Mouse (Mus musculus): ENCODE measurements around the gene Nms. TPM values are rescaled to one million over a fixed set of nuclear protein-coding genes. Genes with fewer than 3 reads are reported as not detected.

Gene Nms
- polyA plus RNA-seq (2015; fragmentation: Nextera tagmentation; extraction: Ambion mirVana): not detected in 2 replicates

DNA sequence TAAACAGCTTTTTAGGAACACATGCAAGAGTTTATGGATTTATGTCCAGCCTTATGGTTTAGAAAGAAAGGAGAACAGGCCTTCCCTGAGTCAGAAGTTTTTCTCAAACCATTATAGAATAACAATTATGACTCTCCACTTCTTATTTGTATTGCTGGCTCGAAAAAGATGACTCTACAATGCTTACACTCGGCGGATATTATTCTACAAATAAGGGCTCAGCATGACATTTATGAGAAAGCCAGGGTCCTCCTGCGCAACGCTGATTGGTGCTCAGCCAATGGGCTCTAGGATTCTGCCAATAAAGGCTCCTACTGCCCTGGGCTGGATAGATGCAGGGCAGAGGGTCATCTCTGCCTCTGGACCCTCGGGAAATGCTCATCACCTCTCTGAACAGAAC, at the start of gene Nms:
Gene Nms (plus strand): TSS at position 301 of the 400 bp plus-strand sequence.
- Histone ChIP-seq H3K4me1 (replicated peaks) (no peaks in the 10 kb centered on the region), H3K9ac (no peak within 1 kb of the TSS), H3K27ac (no peak within 1 kb of the TSS), H3K4me3 (no peak within 1 kb of the TSS), H3K27me3 (no peaks in the 10 kb centered on the region), H3K9me3 (replicated peaks) (no peaks in the 10 kb centered on the region), H3K4me2 (no peak within 1 kb of the TSS), H3K36me3 (no peaks in the 10 kb centered on the region)
- WGBS: 72% methylated on average over 6 of the region's 6 CpGs
- no peak for ATAC-seq (replicated peaks; ENCODE audit: insufficient number of reproducible peaks, insufficient read depth, low FRiP score, low read depth)

DNA sequence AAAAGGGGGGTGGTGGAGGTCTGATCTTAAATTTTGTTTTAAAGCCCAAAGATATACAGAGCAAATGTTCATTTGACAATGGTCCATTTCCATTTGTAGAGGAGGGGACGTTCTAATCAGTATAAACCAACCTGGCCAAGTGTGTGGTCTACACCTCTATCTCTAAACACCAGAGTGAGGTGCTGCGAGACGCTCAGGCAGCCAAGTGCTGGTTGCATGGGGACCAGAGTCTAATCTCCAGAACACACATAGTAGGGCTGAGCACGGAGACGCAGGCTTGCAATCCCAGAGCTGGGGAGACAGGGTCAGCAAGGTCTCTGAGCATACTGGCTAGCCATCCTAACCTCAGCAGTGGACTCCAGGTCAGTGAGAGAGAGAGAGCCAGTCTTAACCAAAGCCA, 47.5 kb upstream of the Nms start:
- no peak overlapping the region for H3K4me2 ChIP-seq
- no peak overlapping the region for H3K9ac ChIP-seq
- no peaks in the 10 kb centered on the region for H3K9me3 ChIP-seq (replicated peaks)
- H3K27ac ChIP-seq: no peak overlapping the region
- no peaks in the 10 kb centered on the region for H3K36me3 ChIP-seq
- H3K27me3 ChIP-seq: 0 out of 2 replicates have a peak, but pooled peaks cover 2% of the 10 kb centered on the region
- ATAC-seq (replicated peaks; ENCODE audit: insufficient number of reproducible peaks, insufficient read depth, low FRiP score, low read depth): no peak
- 0 out of 2 replicates have a peak, but pooled peaks cover 2% of the 10 kb centered on the region for H3K4me1 ChIP-seq (replicated peaks)
- WGBS: 85% methylated on average over 5 of the region's 5 CpGs
- H3K4me3 ChIP-seq: no peak overlapping the region

DNA sequence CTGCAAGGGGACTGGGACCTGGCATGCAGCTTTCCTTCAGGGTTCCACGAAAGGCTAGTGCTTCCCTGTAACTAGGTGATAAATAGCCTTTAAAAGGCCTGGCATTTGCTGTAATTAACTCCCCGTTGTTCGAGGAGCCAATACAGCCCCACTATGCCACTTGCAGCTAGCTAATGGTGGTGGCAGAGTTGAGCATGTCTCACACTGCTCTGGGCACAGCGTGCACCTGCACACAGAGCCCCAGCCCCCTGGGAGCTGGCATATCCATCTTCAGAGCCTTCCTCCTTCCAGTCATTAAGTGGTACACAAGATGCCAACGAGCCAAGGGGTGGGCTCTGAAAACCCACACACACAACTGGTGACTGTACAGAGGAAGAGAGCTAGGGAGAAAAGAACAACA, 45.9 kb upstream of the Nms start:
- no peak overlapping the region for H3K27ac ChIP-seq
- no peak overlapping the region for H3K4me3 ChIP-seq
- H3K9me3 ChIP-seq (replicated peaks): no peaks in the 10 kb centered on the region
- H3K36me3 ChIP-seq: no peaks in the 10 kb centered on the region
- no peak for ATAC-seq (replicated peaks; ENCODE audit: insufficient number of reproducible peaks, insufficient read depth, low FRiP score, low read depth)
- H3K9ac ChIP-seq: no peak overlapping the region
- no peak overlapping the region for H3K4me2 ChIP-seq
- H3K27me3 ChIP-seq: peaks cover 12% of the 10 kb centered on the region; the same call in 1 of the 2 replicates
- H3K4me1 ChIP-seq (replicated peaks): no peaks in the 10 kb centered on the region
- WGBS: 51% methylated on average over 5 of the region's 5 CpGs

DNA sequence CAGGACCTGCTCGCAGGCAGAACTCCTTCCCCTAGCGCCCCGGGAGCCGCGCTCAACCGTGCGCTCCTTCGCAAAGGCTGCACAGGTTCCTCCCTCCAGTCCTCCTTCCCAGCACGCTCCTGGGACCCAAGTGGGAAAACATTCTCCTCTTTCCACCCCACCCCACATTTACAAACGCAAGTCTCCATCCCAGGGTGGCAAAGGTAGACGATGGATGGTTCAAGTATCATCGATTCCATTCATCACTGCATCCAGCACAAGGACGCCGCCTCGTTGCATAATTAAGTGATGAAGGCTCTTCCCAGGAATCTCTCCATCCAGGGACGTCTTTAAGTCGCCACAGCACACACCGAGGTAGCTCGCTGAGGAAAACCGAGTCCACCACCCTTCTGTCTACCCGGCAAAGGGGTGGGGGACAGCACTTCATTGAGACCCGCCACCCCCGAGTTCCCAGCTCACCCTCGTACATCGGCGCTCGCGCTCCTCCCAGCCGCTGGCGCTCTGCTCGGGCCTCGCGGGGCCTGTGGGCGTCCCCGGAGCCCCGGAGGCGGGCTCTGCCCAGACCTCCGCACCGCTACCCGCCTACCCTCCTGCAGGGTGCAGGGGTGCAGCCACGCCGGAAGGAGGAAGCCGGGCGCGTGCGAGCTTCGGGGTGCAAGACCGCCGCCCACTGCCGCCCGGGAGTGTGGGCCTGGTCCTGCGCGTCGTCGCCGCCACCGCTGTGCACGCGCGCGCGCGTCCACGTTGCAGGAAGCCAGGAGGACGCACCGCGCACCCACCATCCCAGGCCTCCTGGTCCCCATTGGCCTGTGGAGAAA, 41.3 kb upstream of the Nms start, which contains the start of gene Chst10:
Gene Chst10 (minus strand): TSS at position 731 of the 818 bp plus-strand sequence.
- H3K4me2 ChIP-seq: peak within 1 kb of the TSS; percentile 88
- no peaks in the 10 kb centered on the region for H3K36me3 ChIP-seq
- peak within 1 kb of the TSS; percentile 67 for H3K4me3 ChIP-seq
- H3K4me1 ChIP-seq (replicated peaks): no peaks in the 10 kb centered on the region
- no peak within 1 kb of the TSS for H3K27ac ChIP-seq
- no peaks in the 10 kb centered on the region for H3K9me3 ChIP-seq (replicated peaks)
- H3K27me3 ChIP-seq: peaks cover 12% of the 10 kb centered on the region; the same call in 1 of the 2 replicates
- peak; percentile 88 for ATAC-seq (replicated peaks; ENCODE audit: insufficient number of reproducible peaks, insufficient read depth, low FRiP score, low read depth)
- WGBS: under 1% methylated on average over 64 of the region's 67 CpGs
- peak within 1 kb of the TSS; percentile 53 for H3K9ac ChIP-seq

DNA sequence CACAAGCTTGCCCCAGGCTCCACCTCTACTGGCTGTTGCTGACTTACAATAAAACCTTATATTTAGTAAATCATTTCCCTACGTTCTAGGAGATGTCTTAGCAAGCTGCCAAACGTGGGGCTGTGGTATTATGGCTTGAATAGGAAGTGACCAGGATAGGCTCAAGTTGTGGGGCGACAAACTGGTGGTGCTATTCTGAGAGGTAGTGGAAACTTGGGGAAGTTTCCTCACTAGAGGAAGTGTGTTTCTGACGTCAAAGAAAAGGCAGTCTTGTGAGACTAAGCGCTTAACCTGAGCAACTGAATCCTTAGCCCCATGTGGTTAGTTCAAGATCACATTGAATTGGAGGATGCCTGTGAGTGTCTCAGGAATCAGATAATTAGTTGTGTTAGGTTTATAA, 36.4 kb upstream of the Nms start:
- H3K4me1 ChIP-seq (replicated peaks): no peaks in the 10 kb centered on the region
- no peaks in the 10 kb centered on the region for H3K27me3 ChIP-seq
- no peak overlapping the region for H3K4me3 ChIP-seq
- H3K9ac ChIP-seq: no peak overlapping the region
- 57% methylated on average over 5 of the region's 5 CpGs for WGBS
- H3K36me3 ChIP-seq: no peaks in the 10 kb centered on the region
- no peak overlapping the region for H3K27ac ChIP-seq
- no peak for ATAC-seq (replicated peaks; ENCODE audit: insufficient number of reproducible peaks, insufficient read depth, low FRiP score, low read depth)
- no peak overlapping the region for H3K4me2 ChIP-seq
- no peaks in the 10 kb centered on the region for H3K9me3 ChIP-seq (replicated peaks)

DNA sequence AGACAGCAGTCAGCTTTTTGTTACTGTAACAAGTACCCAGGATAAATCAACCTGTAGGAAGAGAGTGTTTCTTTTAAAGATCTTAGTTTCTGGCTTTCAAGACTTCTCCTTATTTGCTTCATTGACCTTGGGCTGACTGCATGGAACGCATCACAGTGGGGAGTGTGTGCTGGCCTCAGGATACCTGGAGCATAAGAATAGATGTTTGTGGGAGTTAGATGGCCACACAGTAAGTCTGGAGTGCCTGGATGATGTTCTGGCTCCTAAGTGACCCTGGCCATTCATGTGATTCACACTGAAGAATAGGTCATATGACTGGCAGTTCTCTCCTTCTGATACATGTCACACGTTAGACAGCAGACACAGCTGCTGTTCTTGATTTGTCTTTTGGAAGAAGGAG, 35.0 kb upstream of the Nms start:
- Histone ChIP-seq H3K27ac (no peak overlapping the region), H3K4me1 (replicated peaks) (no peaks in the 10 kb centered on the region), H3K4me2 (no peak overlapping the region), H3K9me3 (replicated peaks) (no peaks in the 10 kb centered on the region), H3K27me3 (no peaks in the 10 kb centered on the region), H3K9ac (no peak overlapping the region), H3K4me3 (no peak overlapping the region), H3K36me3 (no peaks in the 10 kb centered on the region)
- ATAC-seq (replicated peaks; ENCODE audit: insufficient number of reproducible peaks, insufficient read depth, low FRiP score, low read depth): no peak
- 67% methylated on average over 2 of the region's 2 CpGs for WGBS

DNA sequence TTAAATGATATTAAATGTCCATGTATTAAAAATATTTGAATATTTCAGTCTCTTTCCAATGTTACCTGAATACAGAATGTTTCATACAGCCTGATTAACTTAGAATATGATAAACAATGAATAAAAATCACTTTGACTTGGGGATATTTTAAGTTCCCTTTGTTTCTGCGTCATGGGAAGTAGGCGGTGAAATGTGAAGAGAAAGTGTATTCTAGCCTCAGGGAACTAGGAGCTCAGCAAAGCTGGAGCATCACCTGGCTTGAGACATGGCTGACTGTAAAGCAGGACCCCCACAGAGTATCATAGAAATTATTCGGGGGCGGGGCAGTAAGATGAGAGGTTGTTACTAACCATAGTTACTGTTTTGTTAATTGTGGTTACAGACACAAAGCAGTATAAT, 10.0 kb upstream of the Nms start:
- H3K36me3 ChIP-seq: no peaks in the 10 kb centered on the region
- ATAC-seq (replicated peaks; ENCODE audit: insufficient number of reproducible peaks, insufficient read depth, low FRiP score, low read depth): no peak
- 86% methylated on average over 4 of the region's 4 CpGs for WGBS
- H3K4me3 ChIP-seq: no peak overlapping the region
- H3K9ac ChIP-seq: no peak overlapping the region
- no peaks in the 10 kb centered on the region for H3K4me1 ChIP-seq (replicated peaks)
- H3K27me3 ChIP-seq: no peaks in the 10 kb centered on the region
- H3K4me2 ChIP-seq: no peak overlapping the region
- H3K27ac ChIP-seq: no peak overlapping the region
- H3K9me3 ChIP-seq (replicated peaks): no peaks in the 10 kb centered on the region

DNA sequence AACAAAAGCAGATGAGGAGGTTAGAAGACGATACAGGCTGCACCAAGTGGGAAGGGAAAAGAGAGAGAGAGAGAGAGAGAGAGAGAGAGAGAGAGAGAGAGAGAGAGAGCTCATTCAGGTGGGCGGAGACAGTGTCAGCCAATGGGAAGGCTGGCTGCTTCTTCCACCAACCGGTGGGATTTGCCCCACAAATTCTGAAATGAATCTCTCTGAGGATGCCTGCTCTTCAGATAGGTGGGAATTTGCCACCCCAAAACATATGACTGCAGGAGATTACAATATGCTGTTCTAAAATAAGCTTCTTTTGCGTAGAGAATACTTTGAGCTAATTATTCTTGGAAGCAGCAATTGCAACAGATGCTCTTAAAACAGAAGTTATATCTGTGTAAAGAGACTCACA, 9.5 kb upstream of the Nms start:
- 64% methylated on average over 4 of the region's 4 CpGs for whole genome bisulfite sequencing
- no peak for ATAC-seq (replicated peaks; ENCODE audit: insufficient number of reproducible peaks, insufficient read depth, low FRiP score, low read depth)
- H3K4me2 ChIP-seq: no peak overlapping the region

DNA sequence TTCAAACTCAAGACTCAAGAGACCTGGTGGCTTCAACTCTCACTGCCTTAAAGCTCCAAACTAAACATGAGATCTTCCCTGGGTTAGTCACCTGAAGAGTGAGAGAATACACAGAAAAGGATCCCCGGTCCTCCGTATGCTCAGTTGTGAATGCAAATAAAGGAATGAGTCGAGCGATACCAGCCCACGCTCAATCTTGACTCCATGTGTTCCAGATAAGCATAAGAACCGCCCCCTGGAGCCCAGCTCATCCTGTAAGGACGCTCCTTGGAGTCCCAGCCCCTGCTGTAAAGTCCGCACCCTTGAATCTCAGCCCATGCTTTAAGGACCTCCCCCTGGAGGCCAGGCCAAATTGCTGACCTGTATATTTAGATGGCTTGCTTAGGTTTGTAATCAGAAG, 8.2 kb upstream of the Nms start:
- no peak overlapping the region for H3K4me2 ChIP-seq
- H3K36me3 ChIP-seq: no peaks in the 10 kb centered on the region
- H3K9me3 ChIP-seq (replicated peaks): no peaks in the 10 kb centered on the region
- no peak overlapping the region for H3K4me3 ChIP-seq
- no peak overlapping the region for H3K9ac ChIP-seq
- ATAC-seq (replicated peaks; ENCODE audit: insufficient number of reproducible peaks, insufficient read depth, low FRiP score, low read depth): no peak
- no peak overlapping the region for H3K27ac ChIP-seq
- WGBS: 52% methylated on average over 8 of the region's 8 CpGs
- H3K4me1 ChIP-seq (replicated peaks): no peaks in the 10 kb centered on the region
- no peaks in the 10 kb centered on the region for H3K27me3 ChIP-seq

More for the DNA sequence above, 9.5 kb upstream of the Nms start:
- Histone ChIP-seq H3K9ac (no peak overlapping the region), H3K9me3 (replicated peaks) (no peaks in the 10 kb centered on the region), H3K27ac (no peak overlapping the region), H3K36me3 (no peaks in the 10 kb centered on the region), H3K4me3 (no peak overlapping the region), H3K27me3 (no peaks in the 10 kb centered on the region), H3K4me1 (replicated peaks) (no peaks in the 10 kb centered on the region)

DNA sequence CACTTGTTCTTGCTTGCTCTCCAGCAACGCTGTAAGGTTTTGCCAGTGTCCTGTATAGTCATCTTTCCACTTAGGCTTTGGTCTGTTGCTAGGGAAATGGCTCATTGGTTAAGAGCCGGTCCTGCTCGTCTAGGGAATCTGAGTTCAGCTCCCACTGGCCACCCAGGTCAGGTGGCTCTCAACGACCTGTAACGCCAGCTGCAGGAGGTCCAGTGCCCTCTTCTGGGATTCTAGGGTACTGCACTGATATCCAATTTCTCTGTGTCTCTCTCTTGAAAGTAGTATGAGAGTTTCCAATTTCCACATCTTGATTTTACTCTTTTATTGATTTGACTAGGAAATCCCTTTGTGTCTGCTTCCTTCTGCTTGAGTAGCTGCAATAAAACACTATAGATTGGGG, 4.3 kb upstream of the Nms start:
- Histone ChIP-seq H3K36me3 (no peaks in the 10 kb centered on the region), H3K9ac (no peak overlapping the region), H3K4me1 (replicated peaks) (no peaks in the 10 kb centered on the region), H3K27me3 (no peaks in the 10 kb centered on the region), H3K9me3 (replicated peaks) (no peaks in the 10 kb centered on the region), H3K27ac (no peak overlapping the region), H3K4me3 (no peak overlapping the region), H3K4me2 (no peak overlapping the region)
- ATAC-seq (replicated peaks; ENCODE audit: insufficient number of reproducible peaks, insufficient read depth, low FRiP score, low read depth): no peak
- 32% methylated on average over 5 of the region's 5 CpGs for WGBS

DNA sequence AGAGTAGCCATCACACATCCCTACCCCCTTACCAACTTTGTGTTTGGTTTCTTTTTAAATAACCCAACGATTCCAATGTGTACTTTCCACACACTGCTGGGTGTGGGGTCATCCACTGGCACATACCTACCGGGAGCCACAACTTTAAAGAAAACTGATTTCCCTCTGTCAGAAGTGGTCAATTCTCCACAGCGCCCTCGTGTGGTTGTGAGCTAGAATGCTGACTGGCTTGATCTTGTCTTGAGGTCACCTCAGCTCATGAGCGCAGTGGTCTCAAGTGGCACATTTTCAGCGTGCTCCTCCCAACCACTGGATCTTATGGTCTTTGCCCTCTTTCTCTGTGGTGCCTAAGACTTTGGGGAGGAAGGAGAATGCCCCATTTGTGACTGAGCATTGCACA, 2.2 kb upstream of the Nms start:
- 27% methylated on average over 6 of the region's 6 CpGs for WGBS
- Histone ChIP-seq H3K27me3 (no peaks in the 10 kb centered on the region), H3K9me3 (replicated peaks) (no peaks in the 10 kb centered on the region), H3K9ac (no peak overlapping the region), H3K4me1 (replicated peaks) (no peaks in the 10 kb centered on the region), H3K4me3 (no peak overlapping the region), H3K36me3 (no peaks in the 10 kb centered on the region), H3K27ac (no peak overlapping the region), H3K4me2 (no peak overlapping the region)
- no peak for ATAC-seq (replicated peaks; ENCODE audit: insufficient number of reproducible peaks, insufficient read depth, low FRiP score, low read depth)

DNA sequence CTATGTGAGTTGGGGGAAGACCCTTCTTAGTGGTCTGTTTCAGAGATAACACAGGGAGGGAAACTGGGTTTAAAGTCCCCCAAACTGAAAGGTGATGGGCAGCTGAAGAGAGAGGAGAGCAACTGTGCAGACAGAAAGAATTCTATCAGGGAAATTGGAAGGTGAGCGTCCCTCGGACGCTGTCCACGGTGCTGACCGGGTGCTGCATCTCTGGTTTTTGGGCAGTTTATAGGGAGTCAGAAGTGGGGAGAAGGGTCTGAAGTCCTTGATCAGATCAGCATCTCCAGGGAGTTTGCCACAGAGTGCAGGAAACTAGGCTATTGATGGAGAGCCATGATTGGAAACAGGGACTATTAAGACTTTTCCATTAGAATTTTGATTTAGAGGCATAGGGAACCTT, 659 bp downstream of the Nms start:
- ATAC-seq (replicated peaks; ENCODE audit: insufficient number of reproducible peaks, insufficient read depth, low FRiP score, low read depth): no peak
- no peaks in the 10 kb centered on the region for H3K36me3 ChIP-seq
- H3K9ac ChIP-seq: no peak overlapping the region
- whole genome bisulfite sequencing: 2% methylated on average over 5 of the region's 5 CpGs
- no peaks in the 10 kb centered on the region for H3K27me3 ChIP-seq
- H3K4me3 ChIP-seq: no peak overlapping the region
- no peak overlapping the region for H3K4me2 ChIP-seq
- no peaks in the 10 kb centered on the region for H3K9me3 ChIP-seq (replicated peaks)
- no peak overlapping the region for H3K27ac ChIP-seq
- H3K4me1 ChIP-seq (replicated peaks): no peaks in the 10 kb centered on the region
